Mouse (Mus musculus) forebrain, embryonic 16.5 days (tissue): ENCODE measurements around the gene Gpx4. TPM values are rescaled to one million over a fixed set of nuclear protein-coding genes. Genes with fewer than 3 reads are reported as not detected.

ENCODE experiments used
- ATAC-seq: fragments of 200-750 bp; cut with Nextera tagmentation; 2 replicates; pipeline ENCODE4 v1.8.0; 2017; ENCODE audit warnings: mild to moderate bottlenecking, moderate library complexity
- H3K27ac ChIP-seq: fragments of 300-500 bp; sonication (generic); 2 replicates; pipeline ENCODE4 v1.5.1; 2014; ENCODE audit warnings: low read length, control low read depth
- H3K27me3 ChIP-seq: fragments of 300-500 bp; sonication (generic); replicated peaks from 2 replicates; pipeline ENCODE4 v1.6.1; 2014; ENCODE audit warnings: low read length; ENCODE audit not compliant: control insufficient read depth, insufficient read depth
- H3K36me3 ChIP-seq: fragments of 300-500 bp; sonication (generic); 2 replicates; pipeline ENCODE4 v1.6.1; 2014; ENCODE audit not compliant: control insufficient read depth, insufficient read depth
- H3K4me1 ChIP-seq: fragments of 300-500 bp; sonication (generic); replicated peaks from 2 replicates; pipeline ENCODE4 v1.6.1; 2014; ENCODE audit warnings: low read length; ENCODE audit not compliant: control insufficient read depth, insufficient read depth
- H3K4me2 ChIP-seq: fragments of 300-500 bp; sonication (generic); 2 replicates; pipeline ENCODE4 v1.6.1; 2014; ENCODE audit warnings: mild to moderate bottlenecking, low read length, control low read depth
- H3K4me3 ChIP-seq: fragments of 300-500 bp; sonication (generic); replicated peaks from 2 replicates; pipeline ENCODE4 v1.5.1; 2014; ENCODE audit warnings: mild to moderate bottlenecking, low read length, control low read depth
- H3K9ac ChIP-seq: fragments of 300-500 bp; sonication (generic); replicated peaks from 2 replicates; pipeline ENCODE4 v1.6.1; 2014; ENCODE audit warnings: low read depth, low read length, control low read depth
- H3K9me3 ChIP-seq: fragments of 300-500 bp; sonication (generic); 2 replicates; pipeline ENCODE4 v1.6.1; 2016; ENCODE audit warnings: low read length; ENCODE audit not compliant: control insufficient read depth
- WGBS: fragments of 180-500 bp; shearing (Covaris S2); extraction: QIAGEN DNeasy Blood & Tissue Kit; methylation state at CpG from one replicate; pipeline ENCODE4 v1.1.7; 2014; 5-methylcytosine and 5-hydroxymethylcytosine counted together
- polyA plus RNA-seq: library from polyadenylated mRNA; unstranded; fragments of >200 nt; fragmentation: Nextera tagmentation; extraction: Ambion mirVana; gene quantifications from 2 replicates; pipeline ENCODE4 v1.2.1, GENCODE M21; 2015

Gpx4 gene
- polyA plus RNA-seq, 1 experiment from 2014 or later = 475 TPM

GRCm38 (mm10) chr10:80074813-80075601, 28.0 kb downstream of the Gpx4 start:
- 23% methylated on average over 28 of the region's 28 CpGs for WGBS
- Histone ChIP-seq H3K27me3 (no peaks in the 10 kb centered on the region), H3K4me2 (no peak overlapping the region), H3K9ac (no peak overlapping the region), H3K9me3 (no peaks in the 10 kb centered on the region), H3K4me3 (no peak overlapping the region), H3K27ac (no peak overlapping the region), H3K36me3 (no peaks in the 10 kb centered on the region), H3K4me1 (no peaks in the 10 kb centered on the region)
- no peak for ATAC-seq

GRCm38 (mm10) chr10:80075924-80076323, 29.0 kb downstream of the Gpx4 start:
- H3K4me3 ChIP-seq = no peak overlapping the region
- no peak overlapping the region for H3K9ac ChIP-seq
- H3K4me1 ChIP-seq = no peaks in the 10 kb centered on the region
- H3K27me3 ChIP-seq = no peaks in the 10 kb centered on the region
- no peak for ATAC-seq
- H3K4me2 ChIP-seq = no peak overlapping the region
- H3K36me3 ChIP-seq = no peaks in the 10 kb centered on the region; the same call in 1 of the 2 replicates
- 53% methylated on average over 1 of the region's 1 CpGs for WGBS
- H3K27ac ChIP-seq = no peak overlapping the region
- H3K9me3 ChIP-seq = no peaks in the 10 kb centered on the region

GRCm38 (mm10) chr10:80076386-80076785, 29.4 kb downstream of the Gpx4 start:
- Histone ChIP-seq H3K4me1 (no peaks in the 10 kb centered on the region), H3K27ac (no peak overlapping the region), H3K9ac (no peak overlapping the region), H3K9me3 (no peaks in the 10 kb centered on the region), H3K27me3 (no peaks in the 10 kb centered on the region), H3K4me3 (no peak overlapping the region), H3K4me2 (no peak overlapping the region), H3K36me3 (no peaks in the 10 kb centered on the region; the same call in 1 of the 2 replicates)
- 97% methylated on average over 4 of the region's 4 CpGs for WGBS
- no peak for ATAC-seq

- Histone ChIP-seq H3K9ac (no peak overlapping the region), H3K4me3 (no peak overlapping the region), H3K4me1 (no peaks in the 10 kb centered on the region), H3K27ac (no peak overlapping the region), H3K9me3 (no peaks in the 10 kb centered on the region), H3K27me3 (no peaks in the 10 kb centered on the region), H3K4me2 (no peak overlapping the region), H3K36me3 (no peaks in the 10 kb centered on the region; the same call in none of the 2 replicates)
- ATAC-seq = no peak
- WGBS = 86% methylated on average over 5 of the region's 5 CpGs
Measured at GRCm38 (mm10) chr10:80077312-80077711, 30.3 kb downstream of the Gpx4 start.

GRCm38 (mm10) chr10:80078366-80078765, 31.4 kb downstream of the Gpx4 start:
- Histone ChIP-seq H3K4me3 (no peak overlapping the region), H3K4me1 (no peaks in the 10 kb centered on the region), H3K9me3 (no peaks in the 10 kb centered on the region), H3K4me2 (no peak overlapping the region), H3K27ac (no peak overlapping the region), H3K27me3 (no peaks in the 10 kb centered on the region), H3K9ac (no peak overlapping the region), H3K36me3 (no peaks in the 10 kb centered on the region; the same call in none of the 2 replicates)
- no peak for ATAC-seq
- 100% methylated on average over 1 of the region's 1 CpGs for WGBS

GRCm38 (mm10) chr10:80080396-80081070, 33.6 kb downstream of the Gpx4 start:
- H3K4me1 ChIP-seq = peaks cover 4% of the 10 kb centered on the region
- H3K9ac ChIP-seq = no peak overlapping the region
- H3K27me3 ChIP-seq = no peaks in the 10 kb centered on the region
- no peaks in the 10 kb centered on the region; the same call in none of the 2 replicates for H3K36me3 ChIP-seq
- no peaks in the 10 kb centered on the region for H3K9me3 ChIP-seq
- WGBS = 89% methylated on average over 16 of the region's 16 CpGs
- no peak overlapping the region for H3K27ac ChIP-seq
- ATAC-seq = no peak
- H3K4me2 ChIP-seq = no peak overlapping the region
- H3K4me3 ChIP-seq = no peak overlapping the region

GRCm38 (mm10) chr10:80081075-80081474, 34.1 kb downstream of the Gpx4 start:
- Histone ChIP-seq H3K4me3 (no peak overlapping the region), H3K27ac (no peak overlapping the region), H3K9me3 (no peaks in the 10 kb centered on the region), H3K36me3 (no peaks in the 10 kb centered on the region; the same call in none of the 2 replicates), H3K4me2 (no peak overlapping the region), H3K27me3 (no peaks in the 10 kb centered on the region), H3K4me1 (peaks cover 4% of the 10 kb centered on the region), H3K9ac (no peak overlapping the region)
- 83% methylated on average over 3 of the region's 3 CpGs for WGBS
- no peak for ATAC-seq

GRCm38 (mm10) chr10:80084817-80085487, 38.0 kb downstream of the Gpx4 start:
- Histone ChIP-seq H3K4me1 (peaks cover 4% of the 10 kb centered on the region), H3K9me3 (no peaks in the 10 kb centered on the region), H3K9ac (no peak overlapping the region), H3K36me3 (no peaks in the 10 kb centered on the region; the same call in none of the 2 replicates), H3K4me2 (no peak overlapping the region), H3K27ac (no peak overlapping the region), H3K27me3 (no peaks in the 10 kb centered on the region), H3K4me3 (no peak overlapping the region)
- WGBS = 60% methylated on average over 9 of the region's 9 CpGs
- ATAC-seq = peak; percentile 45

- Histone ChIP-seq H3K27ac (no peak overlapping the region), H3K4me2 (no peak overlapping the region), H3K4me1 (peaks cover 4% of the 10 kb centered on the region), H3K4me3 (no peak overlapping the region), H3K27me3 (no peaks in the 10 kb centered on the region), H3K9me3 (no peaks in the 10 kb centered on the region), H3K9ac (no peak overlapping the region), H3K36me3 (no peaks in the 10 kb centered on the region)
- 85% methylated on average over 3 of the region's 3 CpGs for WGBS
- no peak for ATAC-seq
Measured at GRCm38 (mm10) chr10:80086847-80087246, 39.9 kb downstream of the Gpx4 start.
